Mouse (Mus musculus) midbrain, embryonic 11.5 days (tissue): Measurements from ENCODE around the gene Tshb. TPM values are rescaled to one million over a fixed set of nuclear protein-coding genes. Genes with fewer than 3 reads are reported as not detected.

Source experiments
- ATAC-seq: fragments of 200-750 bp; cut with Nextera tagmentation; 2 replicates; pipeline ENCODE4 v1.8.0; 2017; ENCODE audit warnings: moderate TSS enrichment, moderate library complexity; ENCODE audit not compliant: low FRiP score
- DNase-seq: peaks from one replicate; pipeline ENCODE4 v3.0.0; 2015; ENCODE audit warnings: low spot score; ENCODE audit errors: missing footprints
- H3K27ac ChIP-seq: fragments of 300-500 bp; sonication (generic); 2 replicates; pipeline ENCODE4 v1.5.1; 2014; ENCODE audit warnings: low read depth, low read length
- H3K27me3 ChIP-seq: fragments of 300-500 bp; sonication (generic); 2 replicates; pipeline ENCODE4 v1.6.1; 2014; ENCODE audit warnings: mild to moderate bottlenecking, low read length, moderate library complexity, mixed read lengths; ENCODE audit not compliant: control insufficient read depth, insufficient read depth
- H3K36me3 ChIP-seq: fragments of 300-500 bp; sonication (generic); 2 replicates; pipeline ENCODE4 v1.6.1; 2014; ENCODE audit warnings: mild to moderate bottlenecking, low read length, moderate library complexity, mixed read lengths; ENCODE audit not compliant: control insufficient read depth, insufficient read depth
- H3K4me1 ChIP-seq: fragments of 300-500 bp; sonication (generic); 2 replicates; pipeline ENCODE4 v1.6.1; 2014; ENCODE audit warnings: low read length; ENCODE audit not compliant: control insufficient read depth, insufficient read depth
- H3K4me2 ChIP-seq: fragments of 300-500 bp; sonication (generic); 2 replicates; pipeline ENCODE4 v1.6.1; 2014; ENCODE audit warnings: mild to moderate bottlenecking, moderate library complexity
- H3K4me3 ChIP-seq: fragments of 300-500 bp; sonication (generic); 2 replicates; pipeline ENCODE4 v1.5.1; 2014; ENCODE audit warnings: low read depth, low read length
- H3K9ac ChIP-seq: fragments of 300-500 bp; sonication (generic); 2 replicates; pipeline ENCODE4 v1.6.1; 2014; ENCODE audit warnings: low read length
- H3K9me3 ChIP-seq: fragments of 300-500 bp; sonication (generic); 2 replicates; pipeline ENCODE4 v1.6.1; 2016; ENCODE audit warnings: low read length; ENCODE audit not compliant: control insufficient read depth
- WGBS: fragments of 180-500 bp; shearing (Covaris S2); extraction: QIAGEN DNeasy Blood & Tissue Kit; methylation state at CpG from one replicate; pipeline ENCODE4 v1.1.7; 2014; 5-methylcytosine and 5-hydroxymethylcytosine counted together
- polyA plus RNA-seq: library from polyadenylated mRNA; unstranded; fragments of >200 nt; fragmentation: Nextera tagmentation; extraction: Ambion mirVana; gene quantifications from 2 replicates; pipeline ENCODE4 v1.2.1, GENCODE M21; 2014

Tshb gene
- polyA plus RNA-seq, result 0.03 and 0.20 TPM in 2 replicates

- Histone ChIP-seq H3K4me2 (no peak within 1 kb of the TSS), H3K4me3 (no peak within 1 kb of the TSS), H3K27me3 (no peaks in the 10 kb centered on the region), H3K9ac (no peak within 1 kb of the TSS), H3K36me3 (no peaks in the 10 kb centered on the region), H3K4me1 (no peaks in the 10 kb centered on the region), H3K9me3 (no peaks in the 10 kb centered on the region), H3K27ac (no peak within 1 kb of the TSS)
- ATAC-seq (no peak), DNase-seq (no peak)
- WGBS, result 79% methylated on average over 2 of the region's 2 CpGs
These were observed at the start of gene Tshb for GRCm38 (mm10) chr3:102782618-102783017. TSS of gene Tshb (minus strand) at chr3:102782718.

- Histone ChIP-seq H3K27me3 (no peaks in the 10 kb centered on the region), H3K9me3 (no peaks in the 10 kb centered on the region), H3K9ac (no peak overlapping the region), H3K4me1 (no peaks in the 10 kb centered on the region), H3K27ac (no peak overlapping the region), H3K4me2 (no peak overlapping the region), H3K4me3 (no peak overlapping the region), H3K36me3 (no peaks in the 10 kb centered on the region)
- ATAC-seq (no peak), DNase-seq (peak; percentile 94)
- 7% methylated on average over 3 of the region's 3 CpGs for WGBS
These were observed 21.4 kb upstream of the Tshb start for GRCm38 (mm10) chr3:102803937-102804336.

- Histone ChIP-seq H3K27ac (no peak overlapping the region), H3K4me1 (no peaks in the 10 kb centered on the region), H3K4me2 (no peak overlapping the region), H3K27me3 (no peaks in the 10 kb centered on the region), H3K4me3 (no peak overlapping the region), H3K36me3 (no peaks in the 10 kb centered on the region), H3K9me3 (no peaks in the 10 kb centered on the region), H3K9ac (no peak overlapping the region)
- no peak for DNase-seq
- 42% methylated on average over 4 of the region's 4 CpGs for WGBS
- no peak for ATAC-seq
These were observed 4.9 kb upstream of the Tshb start for GRCm38 (mm10) chr3:102787369-102787768.

GRCm38 (mm10) chr3:102773018-102773417 lies 9.5 kb downstream of the Tshb start:
- H3K27me3 ChIP-seq, result no peaks in the 10 kb centered on the region
- no peaks in the 10 kb centered on the region for H3K36me3 ChIP-seq
- no peak for DNase-seq
- H3K9me3 ChIP-seq, result no peaks in the 10 kb centered on the region
- no peaks in the 10 kb centered on the region for H3K4me1 ChIP-seq
- H3K9ac ChIP-seq, result no peak overlapping the region
- ATAC-seq, result no peak
- no peak overlapping the region for H3K4me2 ChIP-seq
- 85% methylated on average over 4 of the region's 4 CpGs for WGBS
- no peak overlapping the region for H3K27ac ChIP-seq
- H3K4me3 ChIP-seq, result no peak overlapping the region

- Histone ChIP-seq H3K27me3 (no peaks in the 10 kb centered on the region), H3K4me1 (no peaks in the 10 kb centered on the region), H3K9me3 (no peaks in the 10 kb centered on the region), H3K36me3 (no peaks in the 10 kb centered on the region), H3K4me3 (no peak overlapping the region), H3K9ac (no peak overlapping the region), H3K27ac (no peak overlapping the region), H3K4me2 (no peak overlapping the region)
- ATAC-seq (no peak), DNase-seq (no peak)
- 84% methylated on average over 7 of the region's 7 CpGs for WGBS
These were observed 17.7 kb downstream of the Tshb start for GRCm38 (mm10) chr3:102764850-102765249.

- Histone ChIP-seq H3K9ac (no peak overlapping the region; the same call in 1 of the 2 replicates), H3K27me3 (no peaks in the 10 kb centered on the region), H3K4me2 (no peak overlapping the region), H3K9me3 (no peaks in the 10 kb centered on the region), H3K4me1 (no peaks in the 10 kb centered on the region), H3K27ac (no peak overlapping the region), H3K36me3 (no peaks in the 10 kb centered on the region), H3K4me3 (no peak overlapping the region)
- ATAC-seq (no peak), DNase-seq (no peak)
- 45% methylated on average over 10 of the region's 10 CpGs for WGBS
These were observed 18.7 kb downstream of the Tshb start for GRCm38 (mm10) chr3:102763713-102764400.

GRCm38 (mm10) chr3:102762388-102762787 lies 20.1 kb downstream of the Tshb start:
- no peak for ATAC-seq
- 61% methylated on average over 3 of the region's 3 CpGs for WGBS
- no peaks in the 10 kb centered on the region for H3K36me3 ChIP-seq
- H3K4me2 ChIP-seq, result no peak overlapping the region
- H3K4me1 ChIP-seq, result no peaks in the 10 kb centered on the region
- H3K9me3 ChIP-seq, result no peaks in the 10 kb centered on the region
- no peak overlapping the region for H3K9ac ChIP-seq
- no peaks in the 10 kb centered on the region for H3K27me3 ChIP-seq
- no peak for DNase-seq
- no peak overlapping the region for H3K27ac ChIP-seq
- no peak overlapping the region for H3K4me3 ChIP-seq

- ATAC-seq (no peak), DNase-seq (no peak)
- H3K36me3 ChIP-seq, result no peaks in the 10 kb centered on the region
- WGBS, result 83% methylated on average over 3 of the region's 3 CpGs
- H3K4me2 ChIP-seq, result no peak overlapping the region
- no peaks in the 10 kb centered on the region for H3K4me1 ChIP-seq
- H3K27ac ChIP-seq, result no peak overlapping the region
- no peaks in the 10 kb centered on the region for H3K27me3 ChIP-seq
- no peak overlapping the region for H3K4me3 ChIP-seq
- no peaks in the 10 kb centered on the region for H3K9me3 ChIP-seq
- no peak overlapping the region for H3K9ac ChIP-seq
These were observed 22.3 kb downstream of the Tshb start for GRCm38 (mm10) chr3:102760236-102760635.

- Histone ChIP-seq H3K4me2 (no peak overlapping the region), H3K27ac (no peak overlapping the region), H3K4me3 (no peak overlapping the region), H3K36me3 (no peaks in the 10 kb centered on the region), H3K9ac (no peak overlapping the region), H3K27me3 (no peaks in the 10 kb centered on the region), H3K4me1 (no peaks in the 10 kb centered on the region), H3K9me3 (no peaks in the 10 kb centered on the region)
- DNase-seq (no peak), ATAC-seq (no peak)
- 84% methylated on average over 6 of the region's 6 CpGs for WGBS
These were observed 25.5 kb downstream of the Tshb start for GRCm38 (mm10) chr3:102757019-102757418.
